Mouse (Mus musculus) thymus, adult 2 months (tissue): ENCODE measurements at regions not wholly inside any gene's neighbourhood (a gene's known extent, or its start where the extent isn't known, plus 50 kb on each side); places are given as distances from the start of the nearest gene placed in this dataset.

Source experiments
- CTCF ChIP-seq: fragments of 200-500 bp; IDR thresholded peaks from 2 replicates; pipeline ENCODE4 v1.5.1; 2012; ENCODE audit warnings: mild to moderate bottlenecking, control low read depth, low read length, moderate library complexity, borderline replicate concordance; ENCODE audit not compliant: control insufficient read depth, poor library complexity, insufficient read depth; ENCODE audit errors: extremely low read depth
- POLR2A ChIP-seq: fragments of 200-500 bp; IDR thresholded peaks from 2 replicates; pipeline ENCODE4 v1.6.1; 2012; ENCODE audit warnings: mild to moderate bottlenecking, low read length, control low read depth, moderate library complexity; ENCODE audit not compliant: control insufficient read depth, poor library complexity, insufficient read depth; ENCODE audit errors: extremely low read depth

GRCm38 (mm10) chr4:45654804-45655155, 122.5 kb upstream of the Shb start:
- no peak for TF ChIP-seq CTCF
- no peak for TF ChIP-seq POLR2A
